Mouse (Mus musculus) forebrain, embryonic 14.5 days (tissue): ENCODE measurements at regions not wholly inside any gene's neighbourhood (a gene's known extent, or its start where the extent isn't known, plus 50 kb on each side); places are given as distances from the start of the nearest gene placed in this dataset.

Experiments used
- ATAC-seq: fragments of 200-750 bp; cut with Nextera tagmentation; 2 replicates; pipeline ENCODE4 v1.8.0; 2017; ENCODE audit warnings: mild to moderate bottlenecking, moderate library complexity
- DNase-seq: peaks from one replicate; pipeline ENCODE4 v3.0.0-alpha.2; 2015; ENCODE audit warnings: low spot score
- H3K27ac ChIP-seq: fragments of 300-500 bp; sonication (generic); 2 replicates; pipeline ENCODE4 v1.5.1; 2014; ENCODE audit warnings: low read depth, mild to moderate bottlenecking, control low read depth, low read length, moderate library complexity
- H3K27me3 ChIP-seq: fragments of 300-500 bp; sonication (generic); replicated peaks from 2 replicates; pipeline ENCODE4 v1.6.1; 2014; ENCODE audit warnings: low read length, control low read depth, mixed read lengths; ENCODE audit not compliant: control insufficient read depth, insufficient read depth
- H3K36me3 ChIP-seq: fragments of 300-500 bp; sonication (generic); 2 replicates; pipeline ENCODE4 v1.6.1; 2014; ENCODE audit warnings: low read length, control low read depth; ENCODE audit not compliant: control insufficient read depth, insufficient read depth
- H3K4me1 ChIP-seq: fragments of 300-500 bp; sonication (generic); 2 replicates; pipeline ENCODE4 v1.6.1; 2014; ENCODE audit warnings: antibody characterized with exemption, low read length, control low read depth; ENCODE audit not compliant: control insufficient read depth, insufficient read depth
- H3K4me2 ChIP-seq: fragments of 300-500 bp; sonication (generic); 2 replicates; pipeline ENCODE4 v1.6.1; 2014; ENCODE audit warnings: mild to moderate bottlenecking, control low read depth, low read length
- H3K4me3 ChIP-seq: fragments of 300-500 bp; sonication (generic); 2 replicates; pipeline ENCODE4 v1.5.1; 2014; ENCODE audit warnings: low read depth, low read length, control low read depth
- H3K9ac ChIP-seq: fragments of 300-500 bp; sonication (generic); 2 replicates; pipeline ENCODE4 v1.6.1; 2014; ENCODE audit warnings: mild to moderate bottlenecking, low read length, control low read depth, moderate library complexity
- H3K9me3 ChIP-seq: fragments of 300-500 bp; sonication (generic); replicated peaks from 2 replicates; pipeline ENCODE4 v1.6.1; 2016; ENCODE audit warnings: low read length, control low read depth, mixed read lengths; ENCODE audit not compliant: control insufficient read depth
- WGBS: fragments of 180-500 bp; shearing (Covaris S2); extraction: QIAGEN DNeasy Blood & Tissue Kit; methylation state at CpG from one replicate; pipeline ENCODE4 v1.1.7; 2014; 5-methylcytosine and 5-hydroxymethylcytosine counted together

DNA sequence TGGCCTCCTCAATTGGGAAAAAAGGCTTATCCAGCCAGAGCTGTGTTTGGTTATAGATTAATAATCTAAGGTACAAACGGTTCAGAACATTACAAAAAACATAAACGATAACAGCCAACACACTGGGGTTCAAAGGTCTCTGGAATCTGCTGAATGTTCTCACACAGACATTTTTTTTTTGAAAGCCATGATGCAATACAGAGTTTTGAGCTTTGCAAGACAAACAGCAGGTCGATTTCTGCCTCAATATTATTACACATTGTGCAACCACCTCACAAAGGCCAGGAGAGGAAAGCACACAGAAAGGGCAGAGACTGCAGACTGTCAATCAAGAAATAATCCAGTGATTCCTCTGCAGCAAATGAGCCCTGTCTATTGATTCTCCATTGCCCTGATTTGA is 235.9 kb upstream of the Sall1 start:
- H3K36me3 ChIP-seq, result no peaks in the 10 kb centered on the region
- DNase-seq, result no peak
- no peak overlapping the region for H3K9ac ChIP-seq
- no peak overlapping the region for H3K27ac ChIP-seq
- H3K4me3 ChIP-seq, result no peak overlapping the region
- no peaks in the 10 kb centered on the region for H3K27me3 ChIP-seq
- H3K4me1 ChIP-seq, result no peaks in the 10 kb centered on the region
- WGBS, result 87% methylated on average over 3 of the region's 3 CpGs
- 0 out of 2 replicates have a peak, but pooled peaks cover 3% of the 10 kb centered on the region for H3K9me3 ChIP-seq
- ATAC-seq, result no peak
- H3K4me2 ChIP-seq, result no peak overlapping the region

DNA sequence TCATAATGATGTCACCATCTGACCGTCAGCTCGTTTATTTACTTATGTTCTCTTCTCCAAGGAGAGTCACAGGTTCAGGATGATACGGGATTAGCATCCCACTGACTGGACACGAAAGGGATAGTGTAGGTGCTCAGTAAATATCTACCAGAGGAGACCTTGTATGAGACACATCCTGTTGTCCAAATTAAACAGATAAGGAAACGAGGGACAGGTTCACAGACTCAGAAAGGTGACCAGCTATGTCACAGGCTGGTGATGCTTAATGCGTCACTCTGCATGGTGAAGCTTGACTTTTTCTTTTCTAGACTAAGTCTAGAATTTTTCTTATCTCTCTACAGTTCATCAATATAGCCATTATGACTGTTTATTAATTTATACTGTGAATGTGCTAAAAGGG is 235.2 kb upstream of the Sall1 start:
- Histone ChIP-seq H3K4me1 (no peaks in the 10 kb centered on the region), H3K4me2 (no peak overlapping the region), H3K9ac (no peak overlapping the region), H3K9me3 (0 out of 2 replicates have a peak, but pooled peaks cover 3% of the 10 kb centered on the region), H3K27me3 (no peaks in the 10 kb centered on the region), H3K36me3 (no peaks in the 10 kb centered on the region), H3K4me3 (no peak overlapping the region), H3K27ac (no peak overlapping the region)
- 91% methylated on average over 6 of the region's 6 CpGs for WGBS
- DNase-seq (no peak), ATAC-seq (no peak)

DNA sequence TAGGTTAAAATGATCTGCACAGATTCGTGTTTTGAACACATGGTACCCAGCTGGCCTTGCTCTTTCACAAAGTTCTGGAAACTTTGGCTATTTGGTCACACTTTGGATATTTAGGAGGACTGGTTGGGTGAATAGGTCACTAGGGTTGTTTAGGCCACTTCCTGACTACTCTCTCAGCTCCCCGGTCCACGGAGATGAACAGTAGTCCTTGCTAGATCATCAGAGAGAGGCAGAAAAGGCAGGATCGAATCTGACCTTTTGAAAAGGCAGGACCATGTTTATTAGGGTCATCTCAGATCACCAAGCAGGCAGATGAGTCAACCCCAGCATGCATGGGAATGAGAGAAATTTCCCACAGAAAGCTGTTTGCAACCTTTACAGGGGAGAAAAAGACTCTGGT is 229.3 kb upstream of the Sall1 start:
- Histone ChIP-seq H3K4me3 (peak overlapping the region; percentile 19; the same call in 1 of the 2 replicates), H3K9ac (0 out of 2 replicates have a peak overlapping the region, but pooled peaks have one; percentile 51), H3K4me2 (peak overlapping the region; percentile 62; the same call in 1 of the 2 replicates), H3K27me3 (no peaks in the 10 kb centered on the region), H3K27ac (no peak overlapping the region; the same call in 1 of the 2 replicates), H3K4me1 (peaks cover 13% of the 10 kb centered on the region), H3K9me3 (peaks cover 3% of the 10 kb centered on the region; the same call in 1 of the 2 replicates), H3K36me3 (no peaks in the 10 kb centered on the region)
- 74% methylated on average over 4 of the region's 4 CpGs for WGBS
- DNase-seq (no peak), ATAC-seq (no peak)

- WGBS, result 2% methylated on average over 28 of the region's 28 CpGs
- no peaks in the 10 kb centered on the region for H3K27me3 ChIP-seq
- H3K27ac ChIP-seq, result peak overlapping the region; percentile 76
- H3K4me2 ChIP-seq, result peak overlapping the region; percentile 62
- H3K4me3 ChIP-seq, result peak overlapping the region; percentile 19
- peaks cover 13% of the 10 kb centered on the region for H3K4me1 ChIP-seq
- peaks cover 2% of the 10 kb centered on the region; the same call in 1 of the 2 replicates for H3K9me3 ChIP-seq
- no peaks in the 10 kb centered on the region for H3K36me3 ChIP-seq
- peak overlapping the region; percentile 51 for H3K9ac ChIP-seq
- peak; percentile 65 for DNase-seq
- peak; percentile 41; the same call in 1 of the 2 replicates for ATAC-seq
These were observed 228.4 kb upstream of the Sall1 start for GRCm38 (mm10) chr8:89272381-89272815.

GRCm38 (mm10) chr8:89271381-89272355 is 227.7 kb upstream of the Sall1 start:
- H3K36me3 ChIP-seq, result no peaks in the 10 kb centered on the region
- H3K9me3 ChIP-seq, result no peaks in the 10 kb centered on the region; the same call in 1 of the 2 replicates
- peak overlapping the region; percentile 62 for H3K4me2 ChIP-seq
- peaks cover 13% of the 10 kb centered on the region for H3K4me1 ChIP-seq
- peak; percentile 91 for ATAC-seq
- no peaks in the 10 kb centered on the region for H3K27me3 ChIP-seq
- DNase-seq, result peak; percentile 81
- H3K4me3 ChIP-seq, result peak overlapping the region; percentile 19
- H3K9ac ChIP-seq, result peak overlapping the region; percentile 51
- H3K27ac ChIP-seq, result peak overlapping the region; percentile 76
- 3% methylated on average over 22 of the region's 22 CpGs for WGBS

- no peak overlapping the region for H3K27ac ChIP-seq
- WGBS, result 10% methylated on average over 1 of the region's 1 CpGs
These were observed 226.0 kb upstream of the Sall1 start for GRCm38 (mm10) chr8:89270001-89270400.

DNA sequence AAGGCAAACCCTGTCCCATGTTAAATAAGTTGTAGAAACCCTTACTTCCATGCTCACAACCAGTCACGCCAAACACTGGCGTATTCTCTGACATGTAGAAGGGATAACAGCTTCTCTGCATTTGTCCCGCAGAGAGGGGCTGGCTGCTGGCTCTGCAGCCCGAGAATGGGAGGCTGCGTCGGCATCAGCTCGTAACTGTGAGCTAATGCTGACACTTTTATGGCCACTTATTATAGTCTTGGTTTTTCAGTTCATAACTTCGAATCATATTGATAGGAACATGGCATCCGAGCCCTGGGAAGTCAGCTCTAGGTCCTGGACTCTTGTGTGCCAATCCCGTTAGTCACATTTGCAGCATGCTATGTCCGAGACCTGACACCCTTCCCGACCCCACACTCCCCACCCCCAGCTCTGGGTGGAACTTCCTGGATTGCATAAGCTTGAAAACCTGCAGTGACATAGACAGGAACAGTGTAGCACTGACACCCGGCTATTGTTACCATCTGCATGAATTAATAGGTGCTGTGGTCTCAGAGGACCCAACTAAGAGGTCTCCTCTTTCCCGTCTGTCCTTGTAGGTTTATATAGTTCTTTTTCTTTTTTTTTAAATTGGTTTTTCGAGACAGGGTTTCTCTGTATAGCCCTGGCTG is 217.3 kb upstream of the Sall1 start:
- H3K9ac ChIP-seq, result no peak overlapping the region
- no peak for ATAC-seq
- 86% methylated on average over 15 of the region's 15 CpGs for WGBS

More at GRCm38 (mm10) chr8:89270001-89270400, 226.0 kb upstream of the Sall1 start:
- Histone ChIP-seq H3K4me3 (no peak overlapping the region), H3K36me3 (no peaks in the 10 kb centered on the region), H3K9me3 (peaks cover 9% of the 10 kb centered on the region), H3K27me3 (no peaks in the 10 kb centered on the region), H3K4me1 (peaks cover 13% of the 10 kb centered on the region), H3K9ac (no peak overlapping the region), H3K4me2 (no peak overlapping the region)
- no peak for DNase-seq
- no peak for ATAC-seq

DNA sequence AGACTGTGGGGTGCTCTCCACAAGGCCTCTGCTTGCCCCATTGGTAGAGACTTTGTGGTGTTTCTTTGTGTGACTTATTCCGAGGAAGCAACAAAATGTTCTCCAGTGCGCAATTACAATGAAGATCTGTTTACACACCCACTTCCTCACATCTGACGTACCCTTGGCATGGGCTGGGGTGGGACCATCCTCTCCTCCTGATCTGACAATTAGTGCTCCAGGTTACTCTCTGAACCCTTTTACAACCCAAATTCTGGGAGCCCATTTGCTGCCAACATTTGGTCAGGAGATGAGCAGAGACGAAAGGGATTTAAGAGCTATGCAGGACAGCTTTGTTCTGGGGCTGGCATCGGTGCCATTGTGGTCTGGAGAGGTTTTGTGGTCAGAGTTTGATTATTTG is 215.9 kb upstream of the Sall1 start:
- H3K27ac ChIP-seq, result no peak overlapping the region
- no peaks in the 10 kb centered on the region for H3K27me3 ChIP-seq
- DNase-seq, result no peak
- no peak overlapping the region for H3K4me2 ChIP-seq
- no peaks in the 10 kb centered on the region for H3K4me1 ChIP-seq
- no peaks in the 10 kb centered on the region for H3K36me3 ChIP-seq
- no peak for ATAC-seq
- no peak overlapping the region for H3K9ac ChIP-seq
- 82% methylated on average over 5 of the region's 5 CpGs for WGBS
- no peak overlapping the region for H3K4me3 ChIP-seq
- H3K9me3 ChIP-seq, result peaks cover 4% of the 10 kb centered on the region

More for the DNA sequence above, 217.3 kb upstream of the Sall1 start:
- no peaks in the 10 kb centered on the region for H3K27me3 ChIP-seq
- no peaks in the 10 kb centered on the region for H3K4me1 ChIP-seq
- H3K36me3 ChIP-seq, result no peaks in the 10 kb centered on the region
- DNase-seq, result no peak
- H3K4me2 ChIP-seq, result no peak overlapping the region
- H3K9me3 ChIP-seq, result peaks cover 12% of the 10 kb centered on the region
- H3K27ac ChIP-seq, result no peak overlapping the region
- H3K4me3 ChIP-seq, result no peak overlapping the region
